Mouse (Mus musculus): ENCODE data around the gene Adat3.

Adat3 gene

GRCm38 (mm10) chr10:80656130-80656862 is 53.6 kb downstream of the Adat3 start:
- DNase-seq, result peak; percentile 98

- DNase-seq, result peak; percentile 48
Observed at GRCm38 (mm10) chr10:80656863-80657623, 54.4 kb downstream of the Adat3 start, which contains the start of gene Btbd2. TSS of gene Btbd2 (minus strand) at chr10:80657071.

All from lung, postnatal 36 days (tissue).